Mouse (Mus musculus): ENCODE measurements at regions not wholly inside any gene's neighbourhood (a gene's known extent, or its start where the extent isn't known, plus 50 kb on each side); places are given as distances from the start of the nearest gene placed in this dataset.

MicroRNAs encoded in the stretch of these regions (microRNA counts, 519-probe panel; counts per million panel counts)
- 8,994 counts per million, percentile 100 among the panel's probes with 10 or more counts for microRNA mmu-miR-9

Small RNA genes lying in the stretch of these regions (microRNA-seq; reads per million reads assigned to microRNA genes)
- 11.8 reads per million, percentile 6 among the genes with 10 or more reads in this experiment for gene Mir9-2 (ENCODE audit: insufficient number of aligned reads)
